Mouse (Mus musculus) CD8-positive naive resting alpha-beta T cell, adult 57 days (primary cell): ENCODE measurements around the gene Vmn1r198. TPM values are rescaled to one million over a fixed set of nuclear protein-coding genes. Genes with fewer than 3 reads are reported as not detected.

ENCODE experiments used
- total RNA-seq: library from RNA; stranded (reverse); gene quantifications from one replicate; pipeline ENCODE4 v1.2.4, GENCODE M21; 2023

Gene Vmn1r198
- total RNA-seq, result not detected

DNA sequence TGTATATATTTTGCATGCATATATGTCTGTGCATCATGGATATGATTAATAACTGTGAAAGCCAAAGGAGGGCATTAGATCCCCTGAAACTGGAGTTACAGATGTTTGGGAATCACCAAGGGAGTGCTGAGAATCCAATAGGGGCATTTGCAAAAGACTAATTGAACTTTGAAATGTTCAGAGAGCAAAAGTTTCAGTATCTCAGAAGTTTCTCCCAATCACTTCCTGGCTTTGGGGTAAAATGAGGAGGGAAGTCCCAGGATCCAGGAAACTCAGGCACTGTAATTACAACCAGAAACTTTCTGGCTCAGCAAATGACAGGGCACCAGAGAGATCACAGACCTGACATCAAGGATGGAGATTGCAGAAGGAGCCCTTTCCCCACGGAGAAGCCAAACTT, at the start of gene Vmn1r198:
Vmn1r198 (plus strand) TSS at position 301 of the 400 bp plus-strand sequence.

DNA sequence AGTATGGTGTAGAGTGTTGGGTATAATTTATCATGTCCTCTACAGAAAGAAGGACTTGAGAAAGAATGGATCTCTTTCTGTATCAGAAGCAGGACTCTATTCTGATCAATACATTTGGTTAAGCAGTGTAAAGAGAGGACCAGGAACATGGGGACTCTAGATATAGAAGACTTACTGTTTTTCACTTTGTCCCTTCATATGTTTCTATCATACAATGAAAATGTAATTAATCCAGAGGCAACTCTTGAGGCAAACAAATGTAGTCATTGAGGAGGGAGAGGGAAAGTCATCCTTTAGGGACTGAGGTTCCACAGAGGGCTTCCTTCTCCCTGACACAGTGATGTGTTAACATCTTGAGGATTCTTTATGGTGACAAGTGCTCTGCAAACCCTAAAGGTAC, 25.9 kb upstream of the Vmn1r198 start, which contains the start of gene Vmn1r197:
Vmn1r197 (plus strand) TSS at position 301 of the 400 bp plus-strand sequence.

DNA sequence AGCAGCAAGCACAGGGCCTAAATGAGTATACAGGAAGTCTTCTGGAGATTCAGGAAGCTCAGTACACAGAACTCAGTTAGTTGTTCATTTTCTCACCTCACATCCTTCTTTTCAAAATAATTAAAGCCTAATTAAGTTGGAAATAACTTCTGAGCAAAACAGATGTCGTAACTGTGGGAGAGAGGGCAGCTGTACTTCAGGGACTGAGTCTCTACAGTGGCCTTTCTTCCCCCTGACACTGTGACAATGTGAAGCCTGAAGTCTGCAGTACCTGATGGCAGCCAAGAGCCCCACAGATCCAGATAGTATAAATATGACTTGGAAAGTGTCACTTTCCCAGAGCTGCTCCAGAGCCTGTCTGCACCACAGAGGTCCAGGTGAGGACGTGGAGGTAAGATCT, 29.4 kb downstream of the Vmn1r198 start, which contains the start of gene Vmn1r199:
Vmn1r199 (plus strand) TSS at position 301 of the 400 bp plus-strand sequence.

DNA sequence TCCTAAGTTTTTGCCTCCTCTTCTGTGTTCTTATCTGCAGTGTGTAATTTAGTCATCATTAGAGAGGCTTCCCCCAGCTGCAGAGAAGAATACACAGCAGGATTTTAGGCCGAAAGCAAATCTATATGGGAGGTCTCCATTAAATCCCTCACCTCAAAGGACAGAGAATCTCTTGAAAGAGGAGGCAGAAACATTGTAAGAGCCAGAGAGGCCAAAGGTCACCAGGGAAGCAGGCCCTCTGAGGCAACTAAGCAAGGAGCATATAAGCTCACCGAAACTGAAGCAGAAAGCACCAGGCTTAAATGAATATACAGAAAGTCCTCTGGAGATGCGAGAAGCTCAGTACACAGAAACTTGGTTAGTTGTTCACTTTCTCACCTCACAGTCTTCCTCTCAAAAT, 39.9 kb downstream of the Vmn1r198 start, which contains the start of gene Vmn1r200:
Vmn1r200 (plus strand) TSS at position 301 of the 400 bp plus-strand sequence.

Other genes starting within 250 kb of the Vmn1r198 start
- gene Vmn1r189, start 244.5 kb upstream of the Vmn1r198 start, total RNA-seq, result not detected
- gene Vmn1r191, start 166.4 kb upstream of the Vmn1r198 start, total RNA-seq, result not detected
- gene Vmn1r192, start 159.2 kb upstream of the Vmn1r198 start, total RNA-seq, result not detected
- gene Vmn1r193, start 127.2 kb upstream of the Vmn1r198 start, total RNA-seq, result not detected
- not detected for gene Vmn1r194, start 106.1 kb upstream of the Vmn1r198 start, total RNA-seq
- not detected for gene Vmn1r195, start 79.8 kb upstream of the Vmn1r198 start, total RNA-seq
- not detected for gene Vmn1r196, start 60.4 kb upstream of the Vmn1r198 start, total RNA-seq
- gene Vmn1r197, start 25.8 kb upstream of the Vmn1r198 start, total RNA-seq, result not detected
- gene Vmn1r199, start 29.5 kb downstream of the Vmn1r198 start, total RNA-seq, result not detected
- not detected for gene Vmn1r200, start 40.0 kb downstream of the Vmn1r198 start, total RNA-seq
- not detected for gene Vmn1r201, start 121.6 kb downstream of the Vmn1r198 start, total RNA-seq
- not detected for gene Vmn1r202, start 155.0 kb downstream of the Vmn1r198 start, total RNA-seq
- not detected for gene Vmn1r203, start 167.8 kb downstream of the Vmn1r198 start, total RNA-seq
- gene Vmn1r204, start 202.8 kb downstream of the Vmn1r198 start, total RNA-seq, result not detected
- gene Vmn1r205, start 242.6 kb downstream of the Vmn1r198 start, total RNA-seq, result not detected